Mouse (Mus musculus) skeletal muscle tissue, postnatal 0 days (tissue): ENCODE data around the gene Zfp950. TPM values are rescaled to one million over a fixed set of nuclear protein-coding genes. Genes with fewer than 3 reads are reported as not detected.

Experiments
- polyA plus RNA-seq: library from polyadenylated mRNA; unstranded; fragments of >200 nt; fragmentation: Nextera tagmentation; extraction: Ambion mirVana; gene quantifications from 2 replicates; pipeline ENCODE4 v1.2.1, GENCODE M21; 2015

Gene Zfp950
- 12.4 and 12.6 TPM in 2 replicates for polyA plus RNA-seq

GRCm38 (mm10) chr19:61140342-61141206, at the start of gene Zfp950:
Gene Zfp950 (minus strand): TSS chr19:61140840.

GRCm38 (mm10) chr19:61183590-61183989, 43.0 kb upstream of the Zfp950 start, which contains the start of gene Gm6020:
Gene Gm6020 (plus strand): TSS chr19:61183890.

GRCm38 (mm10) chr19:61175756-61176324, 35.2 kb upstream of the Zfp950 start, which contains the start of gene Gm7102:
Gene Gm7102 (minus strand): TSS chr19:61176309.

Other genes with a start within 250 kb of the Zfp950 start
- gene Gm7102, start 35.5 kb upstream of the Zfp950 start, polyA plus RNA-seq: 0.13 and 0.16 TPM in 2 replicates
- not detected in 2 replicates for gene Gm6020, start 43.0 kb upstream of the Zfp950 start, polyA plus RNA-seq
- 10.5 and 11.2 TPM in 2 replicates for gene Csf2ra, start 87.6 kb upstream of the Zfp950 start, polyA plus RNA-seq
- gene Gm21060, start 156.2 kb upstream of the Zfp950 start, polyA plus RNA-seq: not detected in 2 replicates